Mouse (Mus musculus): Measurements from ENCODE around the gene Megf11. TPM values are rescaled to one million over a fixed set of nuclear protein-coding genes. Genes with fewer than 3 reads are reported as not detected.
"Not testable (repeated sequence)": the region's sequence is repeated elsewhere in the genome, so short reads cannot be mapped to it uniquely, and the experiment has no call there.

Gene Megf11
- polyA plus RNA-seq, 1 experiment: 0.06 TPM

DNA sequence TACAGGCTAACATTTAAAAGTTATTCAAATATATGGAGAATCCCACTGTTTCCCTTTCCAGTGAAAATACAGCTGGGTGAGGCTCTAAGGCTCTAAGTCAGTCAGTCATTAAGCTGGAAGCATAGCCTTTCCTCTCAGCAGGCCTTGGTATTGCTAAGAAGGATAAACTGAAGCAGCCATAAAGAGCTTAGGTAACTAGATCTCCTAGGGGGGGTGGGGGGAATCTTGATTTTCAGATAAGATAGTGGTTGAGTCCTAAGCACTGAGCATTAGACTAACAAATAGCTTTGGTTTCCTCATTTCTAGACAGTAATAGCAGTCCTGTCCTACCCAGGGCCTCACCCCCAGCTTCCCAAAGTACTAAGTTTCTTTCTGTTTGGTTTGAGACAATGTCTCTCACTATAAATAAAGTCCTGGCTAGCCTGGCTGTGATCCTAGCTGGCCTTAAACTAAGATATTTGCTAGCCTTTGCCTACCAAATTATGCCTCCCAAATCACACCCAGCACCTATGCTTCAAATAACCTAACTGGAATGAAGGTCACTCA is 318.1 kb downstream of the Megf11 start:
- no peaks in the 10 kb centered on the region for H3K36me3 ChIP-seq (ENCODE audit: control insufficient read depth, insufficient read depth)
- no peak overlapping the region for H3ac ChIP-seq (ENCODE audit: control insufficient read depth, insufficient read length)

DNA sequence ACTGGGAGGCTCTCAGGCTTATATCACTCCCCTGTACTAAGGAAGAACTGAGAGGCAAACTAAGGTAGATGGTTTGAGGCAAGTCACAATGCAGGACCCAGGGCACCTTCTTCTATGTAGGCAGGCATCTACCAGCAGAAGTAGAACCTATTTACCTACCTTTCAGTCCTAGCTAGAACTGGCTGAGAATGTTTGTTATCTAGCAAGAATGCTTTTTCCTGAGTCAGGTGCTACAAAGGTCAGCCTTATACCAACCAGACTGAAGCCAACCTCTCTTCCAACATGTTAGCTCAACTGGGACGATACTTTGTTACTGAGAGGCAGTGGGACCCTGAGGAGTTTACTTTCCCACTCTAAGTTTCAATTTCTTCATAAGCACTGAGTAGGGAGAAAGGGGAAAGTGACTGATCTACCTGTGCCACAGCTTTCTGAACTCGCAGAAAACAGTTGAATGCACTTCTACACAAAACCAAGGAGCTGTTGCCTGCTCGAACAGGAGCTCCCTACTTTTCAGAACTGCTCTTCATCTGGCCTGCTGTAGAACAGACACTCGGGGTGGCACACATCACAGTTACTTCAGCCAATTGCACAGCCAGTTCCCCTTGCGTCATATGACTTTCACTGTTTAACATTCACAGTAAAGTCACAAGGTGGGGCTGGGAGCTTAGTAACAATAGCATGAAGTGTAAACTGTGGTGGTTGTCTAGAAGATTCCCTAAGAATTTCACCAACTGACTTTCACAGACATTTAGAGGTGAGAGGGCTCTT is 318.8 kb downstream of the Megf11 start:
- Histone ChIP-seq H3K27me3 (ENCODE audit: control insufficient read depth, insufficient read depth, insufficient read length) (no peaks in the 10 kb centered on the region), H3K79me2 (ENCODE audit: control insufficient read depth, insufficient read depth) (no peaks in the 10 kb centered on the region), H3K4me2 (ENCODE audit: low read depth) (no peak overlapping the region), H3ac (ENCODE audit: control insufficient read depth, insufficient read length) (no peak overlapping the region), H3K36me3 (ENCODE audit: control insufficient read depth, insufficient read depth) (no peaks in the 10 kb centered on the region), H3K4me3 (no peak overlapping the region)
- TF ChIP-seq POLR2AphosphoS2 (IDR thresholded peaks at IDR 0.05; ENCODE audit: insufficient read length, low read depth) (no peak), E2F4 (IDR thresholded peaks at IDR 0.05; ENCODE audit: insufficient read depth) (no peak), MYOG (IDR thresholded peaks at IDR 0.05; ENCODE audit: control insufficient read depth in 1 of 3, insufficient read depth in 1 of 3, insufficient read length in 2 of 3, low read depth in 2 of 3) (no peak), USF1 (IDR thresholded peaks at IDR 0.05; ENCODE audit: low read depth) (no peak), TCF12 (IDR thresholded peaks at IDR 0.05; ENCODE audit: insufficient read depth, poor library complexity, severe bottlenecking) (no peak), TCF3 (IDR thresholded peaks at IDR 0.05; ENCODE audit: insufficient read length, low read depth) (no peak), MAX (IDR thresholded peaks at IDR 0.05; ENCODE audit: low read depth) (no peak), POLR2A (IDR thresholded peaks at IDR 0.05; ENCODE audit: insufficient read length, low read depth) (no peak), MYOD1 (IDR thresholded peaks at IDR 0.05; ENCODE audit: control insufficient read depth in 1 of 3, insufficient read length in 2 of 3, low read depth in 2 of 3) (no peak), SRF (IDR thresholded peaks at IDR 0.05; ENCODE audit: control insufficient read depth, insufficient read length, low read depth) (no peak)

More for the DNA sequence above, 318.1 kb downstream of the Megf11 start:
- Histone ChIP-seq H3K27me3 (ENCODE audit: control insufficient read depth, insufficient read depth, insufficient read length) (no peaks in the 10 kb centered on the region), H3K4me3 (no peak overlapping the region), H3K79me2 (ENCODE audit: control insufficient read depth, insufficient read depth) (no peaks in the 10 kb centered on the region), H3K4me2 (ENCODE audit: low read depth) (no peak overlapping the region)
- TF ChIP-seq MYOG (IDR thresholded peaks at IDR 0.05; ENCODE audit: control insufficient read depth in 1 of 3, insufficient read depth in 1 of 3, insufficient read length in 2 of 3, low read depth in 2 of 3): no peak

DNA sequence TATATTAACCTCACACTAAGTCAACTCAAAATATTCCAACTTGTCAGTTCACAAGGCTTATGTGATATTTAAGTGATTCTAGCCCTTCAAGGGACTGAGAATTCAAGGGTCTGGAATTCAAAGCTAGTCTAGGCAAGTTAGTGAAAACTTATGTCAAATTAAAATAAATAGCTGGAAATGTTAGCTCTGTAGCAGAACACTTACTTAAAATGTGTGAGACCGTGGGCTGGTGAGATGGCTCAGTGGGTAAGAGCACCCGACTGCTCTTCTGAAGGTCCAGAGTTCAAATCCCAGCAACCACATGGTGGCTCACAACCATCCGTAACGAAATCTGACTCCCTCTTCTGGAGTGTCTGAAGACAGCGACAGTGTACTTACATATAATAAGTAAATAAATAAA is 324.9 kb downstream of the Megf11 start:
- not testable (repeated sequence) for H3K4me2 ChIP-seq (ENCODE audit: low read depth); H3ac ChIP-seq (ENCODE audit: control insufficient read depth, insufficient read length); H3K4me3 ChIP-seq; H3K79me2 ChIP-seq (ENCODE audit: control insufficient read depth, insufficient read depth); H3K27me3 ChIP-seq (ENCODE audit: control insufficient read depth, insufficient read depth, insufficient read length); H3K36me3 ChIP-seq (ENCODE audit: control insufficient read depth, insufficient read depth)

DNA sequence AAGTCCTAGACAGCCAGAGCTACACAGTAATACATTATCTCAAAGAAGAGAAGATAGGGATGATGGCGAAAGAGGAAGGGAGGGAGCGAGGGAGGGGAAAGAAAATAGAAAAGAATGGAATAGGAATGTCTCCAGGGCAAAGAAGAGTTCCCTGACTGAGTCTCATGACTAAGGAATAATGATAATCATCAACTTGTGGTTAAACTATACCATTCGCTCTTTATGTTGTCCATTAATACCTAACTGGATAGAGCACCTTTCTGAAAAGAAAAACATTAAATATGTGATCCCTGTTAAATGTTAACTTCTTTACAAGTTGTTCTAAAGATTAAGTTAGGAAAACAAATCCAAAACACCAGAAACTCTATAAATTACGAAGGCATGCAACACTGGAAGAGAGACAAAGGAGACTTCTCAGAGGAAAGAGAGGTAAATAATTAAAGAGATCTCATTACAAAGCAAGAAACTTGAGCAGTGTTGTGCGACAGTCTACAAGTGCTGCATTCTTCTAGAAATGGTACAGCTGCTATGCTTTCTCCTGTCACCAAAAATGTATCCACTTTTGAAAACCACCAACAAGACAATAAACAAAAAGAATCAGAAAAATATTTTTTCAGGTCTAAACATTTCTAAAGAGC is 334.2 kb downstream of the Megf11 start:
- Histone ChIP-seq H3K27me3 (ENCODE audit: control insufficient read depth, insufficient read depth, insufficient read length) (no peaks in the 10 kb centered on the region), H3K36me3 (ENCODE audit: control insufficient read depth, insufficient read depth) (peaks cover 33% of the 10 kb centered on the region), H3ac (ENCODE audit: control insufficient read depth, insufficient read length) (no peak overlapping the region), H3K4me2 (ENCODE audit: low read depth) (no peak overlapping the region), H3K79me2 (ENCODE audit: control insufficient read depth, insufficient read depth) (no peaks in the 10 kb centered on the region), H3K4me3 (no peak overlapping the region)
- TF ChIP-seq TCF3 (IDR thresholded peaks at IDR 0.05; ENCODE audit: insufficient read length, low read depth): no peak
- no peak for TF ChIP-seq SRF (IDR thresholded peaks at IDR 0.05; ENCODE audit: control insufficient read depth, insufficient read length, low read depth)

DNA sequence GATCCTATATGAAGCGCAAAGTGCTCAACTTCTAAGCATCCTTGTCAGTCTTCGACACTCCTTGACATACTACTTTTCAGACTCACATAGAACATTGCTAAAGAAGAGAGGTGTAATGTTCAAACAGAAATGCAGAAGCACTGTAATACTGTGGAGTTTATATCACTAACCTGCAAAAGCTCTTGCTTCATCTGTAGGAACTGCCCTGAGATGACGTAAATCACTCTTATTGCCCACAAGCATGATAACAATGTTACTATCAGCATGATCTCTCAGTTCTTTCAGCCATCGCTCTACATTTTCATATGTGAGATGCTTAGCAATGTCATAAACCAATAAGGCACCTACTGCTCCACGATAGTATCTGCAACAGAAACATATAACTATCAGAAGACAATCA is 341.0 kb downstream of the Megf11 start:
- TF ChIP-seq USF1 (IDR thresholded peaks at IDR 0.05; ENCODE audit: low read depth) (no peak), SRF (IDR thresholded peaks at IDR 0.05; ENCODE audit: control insufficient read depth, insufficient read length, low read depth) (no peak), CEBPB (IDR thresholded peaks at IDR 0.05; ENCODE audit: insufficient read depth, poor library complexity, severe bottlenecking) (no peak), TCF3 (IDR thresholded peaks at IDR 0.05; ENCODE audit: insufficient read length, low read depth) (no peak), E2F4 (IDR thresholded peaks at IDR 0.05; ENCODE audit: insufficient read depth) (no peak), MAX (IDR thresholded peaks at IDR 0.05; ENCODE audit: low read depth) (no peak), POLR2AphosphoS2 (IDR thresholded peaks at IDR 0.05; ENCODE audit: insufficient read length, low read depth) (no peak), POLR2A (IDR thresholded peaks at IDR 0.05; ENCODE audit: insufficient read length, low read depth) (no peak), MYOG (IDR thresholded peaks at IDR 0.05; ENCODE audit: control insufficient read depth in 1 of 3, insufficient read depth in 1 of 3, insufficient read length in 2 of 3, low read depth in 2 of 3) (no peak), REST (IDR thresholded peaks at IDR 0.05; ENCODE audit: insufficient read depth, insufficient read length) (no peak), MYOD1 (IDR thresholded peaks at IDR 0.05; ENCODE audit: control insufficient read depth in 1 of 3, insufficient read length in 2 of 3, low read depth in 2 of 3) (no peak), TCF12 (IDR thresholded peaks at IDR 0.05; ENCODE audit: insufficient read depth, poor library complexity, severe bottlenecking) (no peak)
- H3K4me3 ChIP-seq: no peak overlapping the region
- peaks cover 30% of the 10 kb centered on the region for H3K79me2 ChIP-seq (ENCODE audit: control insufficient read depth, insufficient read depth)
- H3K4me2 ChIP-seq (ENCODE audit: low read depth): no peak overlapping the region
- H3K36me3 ChIP-seq (ENCODE audit: control insufficient read depth, insufficient read depth): peaks cover 29% of the 10 kb centered on the region
- no peaks in the 10 kb centered on the region for H3K27me3 ChIP-seq (ENCODE audit: control insufficient read depth, insufficient read depth, insufficient read length)
- H3ac ChIP-seq (ENCODE audit: control insufficient read depth, insufficient read length): no peak overlapping the region

All from myocyte (in vitro differentiated cells).